Mouse (Mus musculus) testis, postnatal 14 days (tissue): Measurements from ENCODE around the gene Gatd1.

Source experiments
- DNase-seq: peaks from one replicate; pipeline ENCODE4 v3.0.0; 2021; ENCODE audit warnings: low spot score

The Gatd1 gene

DNA sequence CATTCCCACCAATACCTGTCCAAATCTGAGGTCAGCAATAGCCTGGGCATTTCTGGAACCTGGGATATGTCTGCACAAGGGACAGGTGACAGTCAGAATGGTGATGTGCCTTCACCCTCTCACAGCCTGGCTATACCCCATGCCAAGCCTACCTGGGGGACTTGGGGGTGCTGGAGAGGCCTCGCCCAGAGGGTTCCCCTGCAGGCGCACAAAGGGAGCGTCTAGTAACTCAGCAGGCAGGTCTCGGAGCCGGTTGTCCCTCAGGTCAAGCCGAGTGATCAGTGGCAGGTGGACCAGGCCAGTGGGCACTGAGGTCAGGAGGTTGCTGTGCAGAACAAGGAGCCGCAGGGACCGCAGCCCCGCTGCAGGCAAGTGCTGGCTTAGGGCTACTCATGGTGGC lies 27.5 kb upstream of the Gatd1 start:
- DNase-seq, result no peak

DNA sequence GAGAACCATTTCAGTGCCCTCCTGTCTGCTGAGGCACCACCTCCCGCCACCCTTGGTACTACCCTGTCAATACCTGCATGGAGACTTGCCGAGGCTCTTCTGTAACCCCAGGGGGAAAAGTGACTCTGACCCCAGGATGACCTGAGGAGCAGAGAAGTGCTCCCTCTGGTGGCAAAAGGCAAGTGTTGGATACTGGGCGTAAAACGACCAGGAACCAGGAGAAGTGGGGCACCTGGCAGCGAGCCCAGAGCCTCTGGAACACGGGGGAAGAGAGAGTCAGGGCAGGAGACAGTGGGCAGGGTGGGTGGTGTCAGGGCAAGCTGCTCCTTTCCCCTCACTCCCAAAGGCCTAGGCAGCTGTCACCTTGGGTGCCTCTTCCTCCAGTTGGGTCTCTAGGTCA lies 26.7 kb upstream of the Gatd1 start:
- DNase-seq, result no peak

DNA sequence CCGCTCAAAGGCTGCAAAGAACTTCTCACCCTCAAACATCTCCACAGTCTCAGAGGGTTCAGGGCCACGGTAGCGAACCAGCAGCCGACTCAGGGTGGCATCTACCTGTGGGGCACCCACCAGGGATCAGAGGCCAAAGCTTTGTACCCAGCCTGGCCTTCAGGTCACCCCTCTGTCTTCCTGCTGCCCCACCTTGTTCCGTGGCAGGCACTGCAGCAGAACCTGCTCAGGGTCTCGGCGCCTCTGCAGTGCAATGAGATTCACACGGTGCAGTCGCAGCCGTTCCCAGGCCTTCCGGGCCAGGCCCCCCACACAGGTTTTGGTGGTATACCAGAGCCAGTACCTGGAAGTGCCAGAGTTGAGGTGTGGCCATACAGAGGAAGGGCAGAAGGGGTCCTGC lies 25.9 kb upstream of the Gatd1 start:
- DNase-seq, result no peak

DNA sequence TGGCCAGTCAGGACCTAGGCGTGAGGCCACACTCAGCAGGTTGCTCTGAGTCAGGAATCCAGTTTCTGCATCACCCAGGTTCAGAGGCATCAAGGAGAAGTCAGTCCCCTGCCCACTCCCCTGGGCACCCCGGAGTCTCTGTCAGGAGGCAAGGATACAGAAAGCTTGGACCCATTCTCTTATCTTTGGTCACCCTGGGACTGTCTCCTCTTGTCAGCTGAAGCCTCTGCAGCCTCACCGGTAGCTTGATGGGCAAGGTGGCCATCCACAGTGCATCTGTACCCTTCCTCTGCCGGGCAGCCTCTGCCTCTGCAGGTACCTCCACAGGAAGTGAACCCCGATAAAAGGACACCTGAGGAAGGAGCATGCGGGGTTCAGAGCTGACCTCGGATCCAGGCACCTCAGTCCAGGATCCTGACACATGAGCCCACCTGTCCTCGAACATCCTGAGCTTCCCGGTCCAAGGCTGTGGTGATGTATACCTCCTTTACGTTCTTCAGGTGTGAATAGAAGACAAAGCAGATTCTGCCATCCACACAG lies 25.3 kb upstream of the Gatd1 start:
- no peak for DNase-seq

DNA sequence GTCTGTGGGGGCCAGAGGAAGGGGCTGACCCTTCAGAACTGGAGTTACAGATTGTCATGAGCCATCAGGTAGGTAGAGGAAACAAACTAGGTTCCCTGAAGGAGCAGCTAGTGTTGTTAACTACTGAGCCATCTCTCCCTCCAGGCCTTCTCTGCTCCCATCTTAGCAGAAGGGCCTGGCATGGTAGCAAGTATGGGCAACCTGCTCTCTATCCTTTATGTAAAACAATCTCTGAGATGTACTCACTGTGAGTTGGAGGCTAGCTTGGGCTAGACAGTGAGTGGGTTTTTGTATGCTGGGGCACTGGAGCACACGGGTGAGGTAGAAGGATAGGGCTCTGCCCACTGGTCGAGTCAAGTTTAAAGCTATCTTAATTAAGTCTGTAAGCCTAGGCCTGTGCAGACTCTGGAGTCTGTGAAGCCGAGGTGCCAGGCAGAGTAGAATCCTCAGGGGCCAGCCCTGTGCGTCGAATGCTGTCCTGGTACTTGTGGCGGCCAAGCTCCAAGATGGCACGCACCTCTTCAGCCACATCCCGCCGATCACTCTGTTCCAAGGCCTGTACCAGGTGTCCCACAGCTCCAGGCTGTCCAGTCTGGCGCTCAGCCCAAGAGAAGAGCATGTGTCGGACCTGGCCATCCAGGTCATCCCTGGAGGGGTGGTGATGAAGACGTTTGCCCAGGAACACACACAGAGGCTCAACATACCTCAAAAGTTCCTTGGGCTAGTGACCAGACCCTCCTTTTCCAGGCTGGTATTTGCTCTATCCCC lies 24.4 kb upstream of the Gatd1 start:
- DNase-seq, result no peak

DNA sequence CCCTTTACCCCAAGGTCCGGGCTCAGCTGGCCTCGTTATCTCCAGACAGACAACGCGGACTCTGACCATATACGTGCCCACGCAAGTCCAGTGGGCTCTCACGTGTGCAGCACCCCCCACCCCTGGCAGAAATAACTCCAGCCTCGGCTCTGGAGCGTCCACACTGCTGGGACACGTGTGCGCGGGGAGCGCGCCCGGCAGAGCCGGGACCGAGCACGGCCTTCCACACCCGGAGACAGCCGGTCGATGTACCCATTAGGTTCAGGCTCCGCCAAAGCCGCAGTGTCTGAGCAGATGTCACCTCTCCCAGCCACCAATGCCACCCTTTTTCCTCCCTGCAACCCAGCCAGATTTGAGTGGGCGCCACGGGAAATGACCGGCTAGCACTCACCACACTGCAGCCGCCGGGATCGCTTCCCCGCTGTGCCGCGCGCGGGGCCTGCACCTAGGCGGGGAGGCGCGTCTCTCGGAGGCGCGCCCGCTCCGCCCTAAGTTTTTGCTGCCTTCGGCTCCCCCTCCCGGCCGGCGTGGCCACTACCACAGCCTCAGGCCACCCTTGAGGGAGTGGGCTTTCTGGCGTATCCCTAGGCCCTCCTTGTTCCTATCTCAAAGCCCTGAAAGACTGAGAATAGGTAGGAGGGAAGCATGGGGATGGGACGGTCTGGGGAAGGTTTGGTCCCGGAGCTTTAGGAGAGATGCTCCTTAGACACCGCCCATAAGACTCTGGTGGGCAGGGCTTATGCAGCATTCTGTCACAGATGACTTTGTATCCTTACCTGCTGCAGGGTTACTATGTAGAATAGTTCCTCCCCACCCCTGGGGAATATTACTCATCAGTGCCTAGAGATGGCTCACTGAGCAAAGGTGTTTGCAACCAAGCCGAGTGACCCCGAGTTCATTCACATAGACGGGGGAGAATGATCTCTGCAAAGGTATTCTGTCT lies 23.5 kb upstream of the Gatd1 start, which contains the start of gene Slc25a22:
TSS of gene Slc25a22 (minus strand) at position 715 of the 943 bp plus-strand sequence.
- DNase-seq, result peak; percentile 69

DNA sequence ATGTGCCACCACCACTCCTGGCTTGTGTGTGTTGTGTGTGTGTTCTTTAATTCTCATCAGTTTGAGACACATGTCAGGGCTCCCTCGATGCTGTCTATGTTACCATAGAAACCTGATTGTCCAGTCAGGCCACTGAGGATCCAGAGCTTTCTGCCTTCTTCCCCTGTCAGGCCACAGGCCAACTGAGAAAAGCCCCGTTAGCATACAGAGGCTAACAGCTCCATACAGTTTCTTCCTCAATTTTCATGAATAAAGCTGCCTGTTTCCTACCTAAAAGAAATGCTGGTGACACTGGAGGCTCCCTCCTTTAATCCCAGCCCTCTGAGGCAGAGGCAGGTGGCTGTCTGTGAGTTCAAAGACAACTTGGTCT lies 22.6 kb upstream of the Gatd1 start:
- no peak for DNase-seq

DNA sequence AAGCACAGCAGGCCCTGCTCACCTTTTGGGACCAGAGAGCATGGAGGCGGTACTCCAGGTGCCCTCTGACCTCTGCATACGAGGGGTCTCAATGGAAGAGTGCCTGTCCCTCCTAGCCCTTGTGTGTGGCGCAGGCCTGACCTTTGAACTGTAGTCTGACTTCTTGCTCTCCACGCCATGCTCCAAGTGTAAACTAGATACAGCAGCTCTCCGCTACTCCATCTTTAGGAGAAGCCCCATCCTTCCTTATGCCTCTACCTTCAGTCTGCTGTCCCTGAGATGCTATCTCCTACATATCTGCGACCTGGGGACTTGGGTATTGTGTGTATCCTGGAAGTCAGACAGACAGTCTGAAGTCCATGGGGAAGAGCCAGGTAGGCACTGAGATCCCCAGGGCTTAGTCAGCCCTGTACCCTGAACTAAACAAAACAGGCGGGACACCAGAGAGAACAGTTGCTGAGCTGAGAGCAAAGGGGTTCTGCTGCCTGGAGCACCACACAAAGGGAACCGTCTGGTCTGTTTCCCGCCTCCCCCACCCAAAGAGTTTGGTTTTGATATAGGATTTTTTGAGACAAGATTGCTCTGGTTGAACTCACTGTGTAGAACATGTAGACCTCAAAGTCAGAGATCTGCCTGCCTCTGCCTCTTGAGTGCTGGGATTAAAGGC lies 22.1 kb upstream of the Gatd1 start:
- no peak for DNase-seq

DNA sequence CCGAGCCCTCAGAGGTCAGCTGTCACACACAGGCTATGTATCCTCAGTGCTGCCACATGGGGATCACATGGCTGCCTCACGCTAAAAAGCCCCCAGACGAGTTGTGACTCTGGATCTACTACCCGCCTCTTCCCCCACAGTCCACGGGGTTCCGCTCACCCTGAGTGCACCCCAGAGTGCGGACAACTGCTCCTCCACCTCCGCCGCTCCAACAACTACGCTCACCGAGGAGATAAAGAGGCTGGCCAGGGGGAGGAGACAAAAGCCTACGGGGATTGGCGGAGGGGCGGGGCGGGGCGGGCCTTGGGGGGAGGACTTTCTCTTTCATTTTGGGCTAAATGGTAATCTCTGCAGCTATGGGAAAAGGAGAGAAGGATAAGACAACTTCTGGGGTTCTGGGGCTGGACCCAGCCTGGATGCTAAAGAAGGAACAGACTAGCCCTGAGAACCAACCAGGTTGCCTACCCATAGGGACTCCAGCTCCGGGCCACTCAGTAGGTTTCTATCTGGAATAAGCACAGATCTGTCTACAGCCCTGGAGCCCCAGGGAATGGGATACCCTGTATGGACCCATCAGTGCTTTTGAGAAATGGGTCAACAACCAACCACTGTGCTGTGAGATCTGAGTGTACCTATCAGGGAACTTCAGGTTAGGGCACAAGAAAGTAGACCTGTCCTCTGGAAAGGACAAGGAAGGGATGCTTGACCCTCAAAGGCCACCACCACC lies 21.4 kb upstream of the Gatd1 start:
- DNase-seq, result no peak

DNA sequence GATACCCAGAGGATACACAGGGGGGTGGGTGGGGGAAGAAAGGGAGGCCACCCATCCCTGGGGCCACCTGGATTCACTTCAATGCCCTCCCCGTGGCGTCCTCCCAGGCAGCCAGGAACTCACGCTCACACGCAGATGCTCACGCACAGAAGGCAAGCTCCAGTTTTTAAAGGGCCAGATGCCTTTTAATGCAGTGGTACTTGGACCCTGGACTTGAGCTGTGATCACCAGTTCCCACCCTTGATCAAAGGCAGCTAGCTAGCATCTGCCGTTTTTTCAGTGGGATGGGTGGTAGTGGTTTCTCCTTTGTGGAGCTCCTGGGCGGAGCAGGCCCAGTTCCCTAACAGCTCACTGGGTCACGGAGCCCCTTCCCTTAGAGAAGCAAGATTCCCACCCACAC lies 20.5 kb upstream of the Gatd1 start:
- no peak for DNase-seq

DNA sequence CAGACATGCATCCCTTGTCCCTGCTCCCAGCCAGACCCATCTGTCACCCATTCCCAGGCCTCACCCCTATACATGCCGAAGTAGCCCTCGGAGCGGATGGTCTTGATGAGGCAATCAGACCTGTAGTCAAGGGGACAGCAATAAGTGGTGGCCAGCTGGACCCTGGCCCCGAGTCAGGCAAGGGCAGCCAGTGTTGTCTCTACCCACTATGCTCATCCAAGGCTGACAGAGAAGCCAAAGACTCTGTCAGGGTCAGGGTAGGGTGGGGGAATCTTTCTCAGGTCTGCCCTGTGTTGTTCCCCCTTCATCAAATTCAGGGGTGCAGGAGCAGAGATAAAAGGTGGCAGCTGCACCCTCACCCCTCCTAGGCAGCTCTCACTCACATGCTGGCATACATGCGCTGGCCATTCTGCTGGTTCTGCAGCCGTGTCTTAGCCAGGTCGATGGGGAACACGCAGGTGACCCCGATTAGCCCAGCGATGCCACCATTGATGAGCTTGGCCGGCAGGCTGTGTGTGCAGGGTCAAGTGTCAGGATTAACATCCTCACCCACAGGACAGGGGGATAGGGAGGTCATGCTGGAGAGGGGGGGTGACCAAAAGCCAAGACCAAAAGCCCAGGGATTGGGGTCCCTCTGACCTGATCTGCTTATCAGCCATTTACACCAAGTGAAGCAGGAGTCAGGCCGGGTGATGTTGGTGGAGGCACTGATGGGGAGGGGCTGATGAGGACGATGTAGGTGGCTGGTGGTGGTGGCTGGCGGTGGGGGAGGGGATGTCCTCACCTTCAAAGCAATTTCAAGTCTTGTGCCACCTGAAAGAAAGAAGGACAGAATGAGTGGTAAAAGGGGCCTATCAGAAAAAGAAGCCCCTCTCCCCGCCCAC lies 19.8 kb upstream of the Gatd1 start:
- no peak for DNase-seq

DNA sequence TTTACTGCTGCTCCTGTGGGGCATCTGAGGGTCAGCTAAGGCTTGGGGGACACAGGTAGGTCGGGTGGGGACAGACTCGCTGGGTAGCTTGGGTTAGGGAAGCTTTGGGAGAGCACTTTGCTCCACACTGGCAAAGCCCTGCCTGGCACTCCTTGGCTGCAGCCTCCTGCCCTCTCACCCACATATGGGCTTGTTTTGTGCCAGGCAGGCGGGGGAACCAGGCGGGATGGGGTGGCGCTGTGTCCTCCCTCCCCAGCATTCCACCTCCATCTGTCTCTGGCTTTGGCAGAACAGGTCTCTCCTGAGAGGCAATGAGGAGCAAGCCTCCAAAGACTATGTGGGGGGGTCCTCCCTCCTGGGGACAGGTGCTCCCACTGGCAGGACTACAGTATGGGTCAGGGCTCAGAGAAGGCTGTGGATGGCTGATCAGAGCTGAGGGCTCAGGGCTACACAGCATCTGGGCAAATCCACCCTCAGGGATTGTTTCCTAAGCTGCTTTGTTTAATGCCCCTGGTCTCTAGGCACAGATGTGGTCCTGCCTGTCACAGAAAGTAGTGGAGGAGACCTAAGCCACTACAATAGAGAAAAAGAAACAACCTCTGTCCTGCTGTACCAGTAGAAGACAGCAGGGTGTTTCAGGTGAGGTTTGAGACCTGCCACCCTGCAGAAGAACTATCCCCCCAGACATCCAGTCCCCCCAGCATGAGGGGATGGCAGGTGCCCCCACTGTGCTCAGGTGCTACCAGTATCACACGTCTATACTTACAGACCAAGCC lies 19.0 kb upstream of the Gatd1 start:
- no peak for DNase-seq

DNA sequence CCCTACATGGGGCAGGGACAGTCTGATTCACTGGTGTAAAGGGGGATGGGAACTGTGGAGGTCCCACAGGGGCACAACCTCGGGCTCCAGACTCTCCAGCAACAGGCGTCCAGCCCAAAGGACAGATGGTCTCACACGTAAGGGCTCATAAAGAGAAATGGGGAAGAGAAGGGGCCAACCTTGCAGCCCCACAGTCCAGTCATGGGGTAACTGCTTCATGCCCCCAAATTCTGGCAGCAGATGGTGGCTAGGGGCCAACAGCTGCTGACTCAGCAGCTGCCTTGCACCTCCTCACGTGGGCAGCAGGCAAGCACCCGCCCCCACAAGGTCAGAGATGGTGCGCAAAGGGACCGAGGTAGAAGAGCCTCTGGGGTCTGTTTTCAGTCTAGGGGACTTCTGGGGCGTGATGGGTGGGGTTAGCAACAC lies 18.3 kb upstream of the Gatd1 start:
- DNase-seq, result no peak

DNA sequence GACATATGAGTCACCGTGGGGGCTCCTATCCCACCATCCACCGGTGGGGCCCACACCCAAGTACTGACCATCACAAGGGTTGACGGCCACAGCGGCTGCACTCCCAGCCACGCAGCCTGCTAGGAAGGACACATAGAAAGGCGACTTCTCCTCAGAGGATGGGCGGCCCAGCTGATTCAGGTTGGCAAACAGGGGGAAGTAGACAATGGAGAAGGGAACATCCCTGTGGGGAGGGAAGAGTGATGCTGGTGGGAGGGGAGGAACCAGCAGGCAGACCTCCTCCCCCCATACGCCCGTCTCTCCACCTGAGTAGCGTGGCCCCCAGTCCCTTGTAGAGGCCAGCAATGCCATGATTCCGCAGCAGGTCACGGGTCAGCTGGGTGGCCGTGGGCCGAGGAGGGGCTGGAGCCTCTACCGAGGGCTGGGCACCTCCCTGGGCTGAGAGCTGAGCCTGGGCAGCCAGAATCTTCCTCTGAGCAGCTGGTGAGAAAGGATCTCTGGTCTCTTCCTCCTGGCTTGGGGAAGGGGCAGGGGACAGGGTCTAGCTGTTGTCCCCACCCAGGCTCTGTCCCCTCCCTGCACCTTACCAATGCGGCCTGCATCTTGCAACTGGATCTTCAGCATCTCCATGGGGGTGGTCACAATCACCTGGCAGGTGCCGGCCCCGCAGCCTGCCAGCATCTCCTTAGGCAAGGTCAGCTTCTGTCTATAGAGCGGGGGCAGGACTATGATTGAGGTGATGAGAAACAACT lies 17.7 kb upstream of the Gatd1 start:
- DNase-seq, result no peak

DNA sequence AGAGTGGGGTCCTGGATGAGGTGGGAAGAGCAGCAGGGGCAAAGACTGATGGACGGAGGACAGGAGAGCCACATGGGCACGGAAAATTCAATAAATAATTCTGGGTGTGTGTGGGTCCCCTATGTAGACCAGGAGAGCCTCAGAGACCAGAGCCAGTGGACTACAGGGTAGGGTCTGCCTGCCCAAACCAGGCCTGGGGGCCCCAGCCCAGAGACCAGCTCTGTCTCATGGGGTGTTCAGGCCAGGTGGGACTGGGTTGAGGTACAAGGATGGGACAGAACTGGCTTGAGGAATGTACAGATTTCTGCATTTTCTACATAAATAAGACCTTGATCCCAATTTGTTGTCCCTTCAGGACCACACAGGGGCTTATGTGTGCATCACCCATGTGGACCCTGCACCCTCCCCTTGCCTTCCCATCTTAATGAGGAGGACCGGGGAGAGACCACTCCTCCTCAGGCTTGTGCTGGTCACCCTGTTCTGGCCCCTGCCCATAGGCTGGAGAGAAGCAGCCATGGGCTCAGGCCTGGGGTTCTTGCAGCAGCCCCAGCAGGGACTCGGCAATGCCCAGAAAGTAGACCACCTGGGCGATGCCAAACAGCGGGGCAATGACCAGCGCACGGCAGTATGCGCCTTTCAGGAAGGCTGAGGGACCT lies 16.8 kb upstream of the Gatd1 start:
- DNase-seq, result no peak

DNA sequence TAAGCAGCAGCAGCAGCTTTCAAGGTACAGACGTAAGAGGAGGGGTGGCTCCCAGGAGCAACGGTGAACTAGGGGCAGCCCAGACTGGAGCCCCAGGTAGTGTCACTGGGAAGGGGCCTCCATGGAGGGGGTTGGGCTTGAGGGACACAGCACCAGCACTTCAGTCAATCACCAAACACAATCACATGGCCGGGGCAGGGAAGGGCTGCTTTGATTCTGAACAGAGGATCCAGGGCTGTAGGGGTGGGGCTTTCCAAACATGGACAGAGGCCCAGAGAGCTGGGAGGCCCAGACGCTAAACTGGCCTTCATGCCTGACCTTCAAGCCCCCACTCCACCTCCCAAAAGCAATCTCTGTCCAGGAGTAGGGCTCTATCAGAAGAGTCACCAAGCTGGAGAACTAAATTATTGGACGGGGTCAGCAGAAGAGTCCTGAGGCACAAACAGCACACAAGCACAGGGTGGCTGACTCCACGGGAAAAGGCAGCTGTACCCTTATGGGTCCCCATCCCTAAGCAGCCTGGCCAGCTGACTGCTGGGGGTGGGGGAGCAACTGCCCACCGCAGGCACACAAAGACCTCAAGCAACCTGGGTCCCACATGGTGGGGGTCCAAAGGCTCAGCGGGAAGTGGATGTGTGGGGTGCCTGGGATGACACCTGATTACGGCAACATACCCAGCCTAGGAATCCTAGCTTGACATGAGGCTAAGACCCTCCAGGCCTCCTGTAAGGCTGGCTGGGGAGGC lies 16.1 kb upstream of the Gatd1 start:
- no peak for DNase-seq

DNA sequence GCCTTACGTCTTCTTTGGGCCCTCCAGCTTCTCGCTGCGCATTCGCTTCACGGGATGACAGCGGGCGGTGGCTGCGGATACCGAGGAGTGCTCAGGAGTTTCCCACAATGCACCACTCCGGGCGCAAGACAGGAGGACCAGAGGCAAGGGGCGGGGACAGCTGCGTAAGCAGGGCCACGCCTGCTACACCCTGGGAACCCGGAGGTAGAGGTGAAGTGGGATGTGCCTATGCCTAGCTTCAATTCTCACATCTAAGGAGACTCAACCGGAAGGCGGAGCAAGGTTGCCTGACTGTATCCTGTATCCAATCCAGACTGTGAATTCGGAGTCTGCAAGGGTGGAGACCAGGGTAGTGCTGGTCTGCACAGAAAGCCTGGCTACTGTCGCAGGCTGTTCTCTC lies 15.4 kb upstream of the Gatd1 start, which contains the start of gene Cend1:
TSS of gene Cend1 (minus strand) at position 182 of the 400 bp plus-strand sequence.
- DNase-seq, result peak; percentile 58

DNA sequence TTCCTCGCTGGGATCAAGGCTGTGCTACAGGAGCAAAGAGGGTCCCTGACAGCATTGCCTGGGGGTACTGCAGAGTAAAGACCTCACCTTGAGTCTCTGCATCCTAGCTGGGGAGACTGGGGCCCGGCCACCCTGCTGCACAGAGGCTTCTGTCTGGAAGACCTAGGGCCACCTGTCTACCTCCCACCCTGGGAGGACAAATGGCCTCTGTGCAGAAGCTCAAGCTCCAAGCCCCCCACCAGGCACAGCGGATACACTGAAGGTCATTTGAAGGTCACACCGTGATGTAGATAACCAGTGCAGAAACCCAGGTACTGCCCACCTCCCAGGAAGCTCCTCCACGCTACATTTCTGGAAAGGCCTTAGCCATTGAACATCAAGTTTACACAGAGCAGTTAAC lies 14.8 kb upstream of the Gatd1 start:
- no peak for DNase-seq
